Mouse (Mus musculus): ENCODE data around the gene Svip. TPM values are rescaled to one million over a fixed set of nuclear protein-coding genes. Genes with fewer than 3 reads are reported as not detected.

Gene Svip
- polyA plus RNA-seq, 1 experiment from 2014 or later, result 14.5 TPM

- no peaks in the 10 kb centered on the region for H3K27me3 ChIP-seq (ENCODE audit: control insufficient read depth, insufficient read depth, low read length)
- H3K36me3 ChIP-seq (ENCODE audit: control insufficient read depth, insufficient read depth, low read length), result no peaks in the 10 kb centered on the region
- H3K4me1 ChIP-seq (ENCODE audit: control insufficient read depth, insufficient read depth, low read length), result no peaks in the 10 kb centered on the region
- ATAC-seq (ENCODE audit: low FRiP score), result no peak
- DNase-seq (ENCODE audit: low spot score, missing footprints), result no peak
- no peak overlapping the region for H3K9ac ChIP-seq (ENCODE audit: low read length)
- no peak overlapping the region for H3K4me2 ChIP-seq
- H3K9me3 ChIP-seq (ENCODE audit: control insufficient read depth, low read length), result no peaks in the 10 kb centered on the region
- H3K27ac ChIP-seq (ENCODE audit: low read depth, low read length), result no peak overlapping the region
- H3K4me3 ChIP-seq (ENCODE audit: low read depth, low read length), result no peak overlapping the region
Measured at GRCm38 (mm10) chr7:51969379-51969778, 36.4 kb downstream of the Svip start.

- 79% methylated on average over 4 of the region's 4 CpGs for WGBS
Measured at GRCm38 (mm10) chr7:51967581-51967980, 38.2 kb downstream of the Svip start.

GRCm38 (mm10) chr7:51964681-51965080 is 41.1 kb downstream of the Svip start:
- WGBS, result 90% methylated on average over 7 of the region's 7 CpGs
- no peak for DNase-seq (ENCODE audit: low spot score, missing footprints)
- Histone ChIP-seq H3K4me3 (ENCODE audit: low read depth, low read length) (no peak overlapping the region), H3K4me1 (ENCODE audit: control insufficient read depth, insufficient read depth, low read length) (peaks cover 4% of the 10 kb centered on the region; the same call in 1 of the 2 replicates), H3K9me3 (ENCODE audit: control insufficient read depth, low read length) (no peaks in the 10 kb centered on the region), H3K4me2 (no peak overlapping the region), H3K27me3 (ENCODE audit: control insufficient read depth, insufficient read depth, low read length) (no peaks in the 10 kb centered on the region), H3K27ac (ENCODE audit: low read depth, low read length) (no peak overlapping the region), H3K36me3 (ENCODE audit: control insufficient read depth, insufficient read depth, low read length) (no peaks in the 10 kb centered on the region), H3K9ac (ENCODE audit: low read length) (no peak overlapping the region)
- no peak for ATAC-seq (ENCODE audit: low FRiP score)

More at GRCm38 (mm10) chr7:51967581-51967980, 38.2 kb downstream of the Svip start:
- no peak for ATAC-seq (ENCODE audit: low FRiP score)
- no peak for DNase-seq (ENCODE audit: low spot score, missing footprints)
- H3K9ac ChIP-seq (ENCODE audit: low read length), result no peak overlapping the region
- H3K9me3 ChIP-seq (ENCODE audit: control insufficient read depth, low read length), result no peaks in the 10 kb centered on the region
- no peaks in the 10 kb centered on the region for H3K36me3 ChIP-seq (ENCODE audit: control insufficient read depth, insufficient read depth, low read length)
- no peak overlapping the region for H3K27ac ChIP-seq (ENCODE audit: low read depth, low read length)
- H3K27me3 ChIP-seq (ENCODE audit: control insufficient read depth, insufficient read depth, low read length), result no peaks in the 10 kb centered on the region
- no peak overlapping the region for H3K4me3 ChIP-seq (ENCODE audit: low read depth, low read length)
- no peaks in the 10 kb centered on the region for H3K4me1 ChIP-seq (ENCODE audit: control insufficient read depth, insufficient read depth, low read length)
- no peak overlapping the region for H3K4me2 ChIP-seq

GRCm38 (mm10) chr7:51962219-51962952 is 43.4 kb downstream of the Svip start:
- H3K9me3 ChIP-seq (ENCODE audit: control insufficient read depth, low read length), result no peaks in the 10 kb centered on the region
- H3K27me3 ChIP-seq (ENCODE audit: control insufficient read depth, insufficient read depth, low read length), result no peaks in the 10 kb centered on the region
- H3K4me1 ChIP-seq (ENCODE audit: control insufficient read depth, insufficient read depth, low read length), result peaks cover 4% of the 10 kb centered on the region; the same call in 1 of the 2 replicates
- H3K4me2 ChIP-seq, result no peak overlapping the region
- DNase-seq (ENCODE audit: low spot score, missing footprints) (peak; percentile 74), ATAC-seq (ENCODE audit: low FRiP score) (peak; percentile 67)
- WGBS, result 54% methylated on average over 10 of the region's 10 CpGs
- H3K4me3 ChIP-seq (ENCODE audit: low read depth, low read length), result no peak overlapping the region
- H3K9ac ChIP-seq (ENCODE audit: low read length), result no peak overlapping the region
- no peaks in the 10 kb centered on the region for H3K36me3 ChIP-seq (ENCODE audit: control insufficient read depth, insufficient read depth, low read length)
- no peak overlapping the region; the same call in 1 of the 2 replicates for H3K27ac ChIP-seq (ENCODE audit: low read depth, low read length)

GRCm38 (mm10) chr7:51960698-51961374 is 45.0 kb downstream of the Svip start:
- Histone ChIP-seq H3K4me1 (ENCODE audit: control insufficient read depth, insufficient read depth, low read length) (peaks cover 4% of the 10 kb centered on the region; the same call in 1 of the 2 replicates), H3K9me3 (ENCODE audit: control insufficient read depth, low read length) (no peaks in the 10 kb centered on the region), H3K27ac (ENCODE audit: low read depth, low read length) (no peak overlapping the region), H3K36me3 (ENCODE audit: control insufficient read depth, insufficient read depth, low read length) (no peaks in the 10 kb centered on the region), H3K4me3 (ENCODE audit: low read depth, low read length) (no peak overlapping the region), H3K27me3 (ENCODE audit: control insufficient read depth, insufficient read depth, low read length) (no peaks in the 10 kb centered on the region), H3K9ac (ENCODE audit: low read length) (no peak overlapping the region), H3K4me2 (no peak overlapping the region)
- DNase-seq (ENCODE audit: low spot score, missing footprints) (peak; percentile 78), ATAC-seq (ENCODE audit: low FRiP score) (peak; percentile 85)
- WGBS, result 60% methylated on average over 6 of the region's 6 CpGs

GRCm38 (mm10) chr7:51957766-51958165 is 48.1 kb downstream of the Svip start:
- Histone ChIP-seq H3K27ac (ENCODE audit: low read depth, low read length) (no peak overlapping the region), H3K27me3 (ENCODE audit: control insufficient read depth, insufficient read depth, low read length) (no peaks in the 10 kb centered on the region), H3K4me2 (no peak overlapping the region), H3K36me3 (ENCODE audit: control insufficient read depth, insufficient read depth, low read length) (no peaks in the 10 kb centered on the region), H3K4me1 (ENCODE audit: control insufficient read depth, insufficient read depth, low read length) (peaks cover 4% of the 10 kb centered on the region; the same call in 1 of the 2 replicates), H3K4me3 (ENCODE audit: low read depth, low read length) (no peak overlapping the region), H3K9me3 (ENCODE audit: control insufficient read depth, low read length) (no peaks in the 10 kb centered on the region), H3K9ac (ENCODE audit: low read length) (no peak overlapping the region)
- peak; percentile 8 for DNase-seq (ENCODE audit: low spot score, missing footprints)
- ATAC-seq (ENCODE audit: low FRiP score), result no peak

GRCm38 (mm10) chr7:51955424-51956041 is 50.3 kb downstream of the Svip start:
- H3K4me3 ChIP-seq (ENCODE audit: low read depth, low read length), result no peak overlapping the region
- ATAC-seq (ENCODE audit: low FRiP score) (peak; percentile 73), DNase-seq (ENCODE audit: low spot score, missing footprints) (peak; percentile 80)
- no peaks in the 10 kb centered on the region for H3K9me3 ChIP-seq (ENCODE audit: control insufficient read depth, low read length)
- H3K9ac ChIP-seq (ENCODE audit: low read length), result no peak overlapping the region
- H3K4me1 ChIP-seq (ENCODE audit: control insufficient read depth, insufficient read depth, low read length), result no peaks in the 10 kb centered on the region
- no peaks in the 10 kb centered on the region for H3K27me3 ChIP-seq (ENCODE audit: control insufficient read depth, insufficient read depth, low read length)
- 52% methylated on average over 9 of the region's 9 CpGs for WGBS
- 0 out of 2 replicates have a peak overlapping the region, but pooled peaks have one; percentile 2 for H3K27ac ChIP-seq (ENCODE audit: low read depth, low read length)
- H3K36me3 ChIP-seq (ENCODE audit: control insufficient read depth, insufficient read depth, low read length), result no peaks in the 10 kb centered on the region
- no peak overlapping the region for H3K4me2 ChIP-seq
